8 mouse cellular contexts compared by ENCODE assay signal in genomic region chr4:136030968-136031909, GRCm38 (mm10). TPM values are rescaled to one million over a fixed set of nuclear protein-coding genes. Genes with fewer than 3 reads are reported as not detected.
DNase-seq lines count a peak whose midpoint lies in the region; ATAC-seq and TF ChIP-seq lines count a peak whose summit lies in the region.

No protein-coding gene starts in this region.

- H3K4me1 ChIP-seq in ES-E14 (ENCODE audit: control insufficient read depth in 2 of 2, insufficient read depth in 2 of 2, low read length in 2 of 2, poor library complexity in 1 of 2) = peaks cover 0 to 3% of the 10 kb centered on the region in 2 experiments; a peak in 1 of 4 replicates
- peaks cover 9% of the 10 kb centered on the region for H3K4me1 ChIP-seq in intestine, embryonic 15.5 days (replicated peaks)
- peaks cover 8% of the 10 kb centered on the region for H3K4me1 ChIP-seq in lung, adult 2 months (ENCODE audit: control insufficient read depth, insufficient read depth, low read length)
- H3K4me1 ChIP-seq in stomach, embryonic 16.5 days (ENCODE audit: control insufficient read depth, insufficient read depth, low read length) = peaks cover 7% of the 10 kb centered on the region; the same call in 1 of the 2 replicates

- H3K9me3 ChIP-seq in ES-E14 (ENCODE audit: control insufficient read depth, insufficient read depth, low read depth, low read length) = no peaks in the 10 kb centered on the region
- H3K9me3 ChIP-seq in intestine, embryonic 15.5 days = no peaks in the 10 kb centered on the region
- H3K9me3 ChIP-seq in stomach, embryonic 16.5 days (replicated peaks; ENCODE audit: control insufficient read depth, low read length) = no peaks in the 10 kb centered on the region

- TF ChIP-seq POLR2A in lung, adult 2 months (IDR thresholded peaks at IDR 0.05; ENCODE audit: borderline replicate concordance, extremely low read depth, low read depth, low read length) = no peak

- H3K36me3 ChIP-seq in ES-E14 (ENCODE audit: control insufficient read depth, insufficient read depth, low read length, poor library complexity, severe bottlenecking) = no peaks in the 10 kb centered on the region
- no peaks in the 10 kb centered on the region for H3K36me3 ChIP-seq in intestine, embryonic 15.5 days
- no peaks in the 10 kb centered on the region for H3K36me3 ChIP-seq in stomach, embryonic 16.5 days (ENCODE audit: control insufficient read depth, insufficient read depth, low read length)

- peak overlapping the region; percentile 27; the same call in 1 of the 2 replicates for H3K4me2 ChIP-seq in intestine, embryonic 15.5 days (replicated peaks)
- H3K4me2 ChIP-seq in stomach, embryonic 16.5 days (ENCODE audit: low read depth, low read length) = peak overlapping the region; percentile 19; the same call in 1 of the 2 replicates

- H3K9ac ChIP-seq in ES-E14 (ENCODE audit: insufficient read depth, low read depth, low read length, poor library complexity, severe bottlenecking) = no peak overlapping the region
- H3K9ac ChIP-seq in intestine, embryonic 15.5 days = no peak overlapping the region
- peak overlapping the region; percentile 48 for H3K9ac ChIP-seq in stomach, embryonic 16.5 days (ENCODE audit: low read length)

- peak; percentile 44 for DNase-seq in adrenal gland, postnatal 10 days
- DNase-seq in adrenal gland, postnatal 4 days (ENCODE audit: low spot score in 2 of 2) = no peak
- no peak for DNase-seq in ES-E14 (ENCODE audit: low read depth, low spot score)
- peak; percentile 74 for DNase-seq in gastrocnemius, adult 2 months
- peak; percentile 20 for DNase-seq in lung, adult 2 months
- DNase-seq in frontal cortex, postnatal 25 days (ENCODE audit: low spot score in 2 of 2) = no peak

- no peak overlapping the region for H3K4me3 ChIP-seq in ES-E14 (ENCODE audit: insufficient read depth in 1 of 2, low read depth in 1 of 2, low read length in 2 of 2, poor library complexity in 1 of 2, severe bottlenecking in 1 of 2)
- H3K4me3 ChIP-seq in gastrocnemius, adult 2 months = no peak overlapping the region
- H3K4me3 ChIP-seq in intestine, embryonic 15.5 days (replicated peaks) = no peak overlapping the region
- no peak overlapping the region for H3K4me3 ChIP-seq in lung, adult 2 months (replicated peaks; ENCODE audit: extremely low read depth, low read depth, low read length)
- no peak overlapping the region for H3K4me3 ChIP-seq in stomach, embryonic 16.5 days (replicated peaks; ENCODE audit: low read length)

- intact Hi-C loops in gastrocnemius, adult 2 months (cut with DNase I) = no loop called here

- TF ChIP-seq CTCF in gastrocnemius, adult 2 months (IDR thresholded peaks at IDR 0.05) = no peak
- TF ChIP-seq CTCF in lung, adult 2 months (IDR thresholded peaks at IDR 0.05; ENCODE audit: insufficient read depth, low read length) = no peak

- in situ Hi-C loops in ES-E14 (cut with MboI; ENCODE audit: low sequenced_read_pairs in 2 of 2, unreplicated experiment in 2 of 2) = no loop called here

- ATAC-seq in intestine, embryonic 15.5 days = peak; percentile 76
- ATAC-seq in stomach, embryonic 16.5 days (ENCODE audit: insufficient read depth, low FRiP score) = peak; percentile 76

- H3K27me3 ChIP-seq in intestine, embryonic 15.5 days (replicated peaks) = no peaks in the 10 kb centered on the region
- H3K27me3 ChIP-seq in stomach, embryonic 16.5 days (ENCODE audit: control insufficient read depth, insufficient read depth, low read length) = no peaks in the 10 kb centered on the region

- H3K27ac ChIP-seq in ES-E14 (ENCODE audit: insufficient read depth, low read depth, low read length, poor library complexity, severe bottlenecking) = no peak overlapping the region
- H3K27ac ChIP-seq in gastrocnemius, adult 2 months = peak overlapping the region; percentile 82
- H3K27ac ChIP-seq in intestine, embryonic 15.5 days = peak overlapping the region; percentile 49; the same call in 1 of the 2 replicates
- peak overlapping the region; percentile 68 for H3K27ac ChIP-seq in stomach, embryonic 16.5 days (ENCODE audit: low read length)

- 9% methylated on average over 8 of the region's 8 CpGs for WGBS in intestine, embryonic 15.5 days
- 17% methylated on average over 8 of the region's 8 CpGs for WGBS in lung, adult 2 months
- WGBS in stomach, embryonic 16.5 days = 11% methylated on average over 8 of the region's 8 CpGs

TF ChIP-seq in ES-E14, 5 proteins besides CTCF, POLR2A, EP300 and RAD21:
- peak; percentile 67 for TF ChIP-seq MAFK (IDR thresholded peaks at IDR 0.05; ENCODE audit: insufficient read depth, low read depth, low read length)
- no peak for TF ChIP-seq CHD2 (IDR thresholded peaks at IDR 0.05; ENCODE audit: low read depth, low read length)

RNA-seq across cellular contexts. Expression of gene Eloa, which starts 9.7 kb away (rescaled TPM):
- 10 to 100 TPM; 40.5 to 41.8 TPM for total RNA-seq in adrenal gland, postnatal 10 days (2021)
- total RNA-seq in adrenal gland, postnatal 4 days (2021) = 10 to 100 TPM; 50.6 to 50.7 TPM
- total RNA-seq in ES-E14 (2012; rRNA removed) = 14.0 and 21.4 TPM in 2 replicates
- total RNA-seq in gastrocnemius, adult 2 months (2021) = 10 to 100 TPM; 58.9 to 63.4 TPM
- 34.3 and 34.4 TPM in 2 replicates for polyA plus RNA-seq in intestine, embryonic 15.5 days (2015; fragmentation: Nextera tagmentation; extraction: Ambion mirVana)
- polyA plus RNA-seq in lung, adult 2 months (2012; rRNA removed) = 8.5 and 11.7 TPM in 2 replicates
- 41.0 and 44.2 TPM in 2 replicates for polyA plus RNA-seq in stomach, embryonic 16.5 days (2015; fragmentation: Nextera tagmentation; extraction: Ambion mirVana)

RNA-seq across cellular contexts. Expression of gene Rpl11, which starts 22.0 kb away (rescaled TPM):
- total RNA-seq in adrenal gland, postnatal 10 days (2021) = 100 to 1,000 TPM; 633 to 663 TPM
- total RNA-seq in adrenal gland, postnatal 4 days (2021) = 100 to 1,000 TPM; 700 to 707 TPM
- 1,283 and 1,442 TPM in 2 replicates for total RNA-seq in ES-E14 (2012; rRNA removed)
- total RNA-seq in gastrocnemius, adult 2 months (2021) = 100 to 1,000 TPM; 215 to 256 TPM
- polyA plus RNA-seq in intestine, embryonic 15.5 days (2015; fragmentation: Nextera tagmentation; extraction: Ambion mirVana) = 464 and 472 TPM in 2 replicates
- polyA plus RNA-seq in lung, adult 2 months (2012; rRNA removed) = 181 and 218 TPM in 2 replicates
- polyA plus RNA-seq in stomach, embryonic 16.5 days (2015; fragmentation: Nextera tagmentation; extraction: Ambion mirVana) = 352 and 411 TPM in 2 replicates

RNA-seq across cellular contexts. Expression of gene Pithd1, which starts 44.2 kb away (rescaled TPM):
- total RNA-seq in adrenal gland, postnatal 10 days (2021) = 10 to 100 TPM; 27.0 to 33.5 TPM
- total RNA-seq in adrenal gland, postnatal 4 days (2021) = 10 to 100 TPM; 35.2 to 39.2 TPM
- total RNA-seq in ES-E14 (2012; rRNA removed) = 35.3 and 41.6 TPM in 2 replicates
- 10 to 100 TPM; 23.3 to 28.5 TPM for total RNA-seq in gastrocnemius, adult 2 months (2021)
- polyA plus RNA-seq in intestine, embryonic 15.5 days (2015; fragmentation: Nextera tagmentation; extraction: Ambion mirVana) = 51.6 TPM in 2 replicates
- polyA plus RNA-seq in lung, adult 2 months (2012; rRNA removed) = 33.5 and 48.0 TPM in 2 replicates
- 39.0 and 44.8 TPM in 2 replicates for polyA plus RNA-seq in stomach, embryonic 16.5 days (2015; fragmentation: Nextera tagmentation; extraction: Ambion mirVana)

RNA-seq across cellular contexts. Expression of gene Lypla2, which starts 58.8 kb away (rescaled TPM):
- total RNA-seq in adrenal gland, postnatal 10 days (2021) = 10 to 100 TPM; 57.1 to 57.9 TPM
- 10 to 100 TPM; 64.7 to 65.4 TPM for total RNA-seq in adrenal gland, postnatal 4 days (2021)
- 23.8 and 33.0 TPM in 2 replicates for total RNA-seq in ES-E14 (2012; rRNA removed)
- 10 to 100 TPM; 25.6 to 30.4 TPM for total RNA-seq in gastrocnemius, adult 2 months (2021)
- 99.4 and 108 TPM in 2 replicates for polyA plus RNA-seq in intestine, embryonic 15.5 days (2015; fragmentation: Nextera tagmentation; extraction: Ambion mirVana)
- polyA plus RNA-seq in lung, adult 2 months (2012; rRNA removed) = 123 TPM in 2 replicates
- polyA plus RNA-seq in stomach, embryonic 16.5 days (2015; fragmentation: Nextera tagmentation; extraction: Ambion mirVana) = 94.9 and 97.8 TPM in 2 replicates

Comparison
In these comparisons a context has a peak if more than half of its experiments do, and no peak if none do; other contexts are left out.
1. DNase-seq: peak in adrenal gland, postnatal 10 days (single experiment), gastrocnemius, adult 2 months (single experiment) and lung, adult 2 months (single experiment); none in adrenal gland, postnatal 4 days (0 of 2), ES-E14 (single experiment) and frontal cortex, postnatal 25 days (0 of 2).